Mouse (Mus musculus) gastrocnemius, postnatal 36 days (tissue): ENCODE measurements around the gene Hirip3. TPM values are rescaled to one million over a fixed set of nuclear protein-coding genes. Genes with fewer than 3 reads are reported as not detected.

Experiments
- DNase-seq, 2 experiments: peaks; one replicate each; pipeline ENCODE4 v3.0.0; 2022
- intact Hi-C: fragments of 180-260 bp; cut with DNase I; formaldehyde crosslinking; loops from one replicate; pipeline ENCODE4 v1.15.1; 2025
- long read RNA-seq, 2 experiments: library from polyadenylated mRNA; stranded (forward); transcript quantifications; one replicate each; pipeline ENCODE4 v2.0.0; 2021
- total RNA-seq, 2 experiments: library from RNA; stranded (reverse); gene quantifications; 2 replicates each; pipeline ENCODE4 v1.2.3; 2021

Gene Hirip3
- 1 to 10 TPM; 3.7 to 7.8 TPM for total RNA-seq
- long read RNA-seq, experiment 1, partial matches to known transcripts: 2 of 5 reads
- long read RNA-seq, experiment 1, other reads (novel, unspliced or antisense): 1 of 5 reads
- long read RNA-seq, experiment 2, partial matches to known transcripts: 0 of 2 reads
- long read RNA-seq, experiment 2, other reads (novel, unspliced or antisense): 0 of 2 reads

GRCm38 (mm10) chr7:126861429-126862130, at the start of gene Hirip3:
TSS of gene Hirip3 (plus strand) at chr7:126861972.
- intact Hi-C loops: loop anchor here (2.0 to 5.0 kb wide), 2 partner anchors 23 to 39 kb away; partner anchors contain the start of gene Taok2
- peak; percentile 91 to 93 for DNase-seq

DNA sequence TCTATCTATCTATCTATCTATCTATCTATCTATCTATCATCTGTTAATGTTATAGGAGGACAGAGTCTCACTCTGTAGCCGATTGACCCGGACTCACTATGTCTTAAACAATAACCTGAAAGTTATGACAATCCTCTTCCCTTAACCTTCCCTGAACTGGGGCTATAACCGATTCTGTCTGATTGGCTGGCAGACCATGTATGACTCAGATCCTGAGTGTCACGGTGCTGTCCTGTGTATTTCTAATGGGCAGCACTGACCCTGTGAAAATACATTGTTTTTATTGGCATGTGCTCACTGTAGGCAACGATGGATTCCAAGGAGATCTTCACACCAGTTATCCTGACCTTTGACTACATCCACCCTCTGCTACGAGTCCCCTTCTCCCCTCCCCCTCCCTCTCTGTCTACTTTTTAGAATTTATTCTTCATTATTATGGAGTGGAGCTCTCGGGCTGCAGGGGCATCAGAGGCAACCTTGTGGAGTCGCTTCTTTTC, 46.0 kb upstream of the Hirip3 start:
- intact Hi-C loops: no loop called here
- peak in 1 of 2 experiments; percentile 6 for DNase-seq

- intact Hi-C loops: no loop called here
- DNase-seq: peak in 1 of 2 experiments; percentile 9
Measured at GRCm38 (mm10) chr7:126816494-126816893, 45.3 kb upstream of the Hirip3 start.

DNA sequence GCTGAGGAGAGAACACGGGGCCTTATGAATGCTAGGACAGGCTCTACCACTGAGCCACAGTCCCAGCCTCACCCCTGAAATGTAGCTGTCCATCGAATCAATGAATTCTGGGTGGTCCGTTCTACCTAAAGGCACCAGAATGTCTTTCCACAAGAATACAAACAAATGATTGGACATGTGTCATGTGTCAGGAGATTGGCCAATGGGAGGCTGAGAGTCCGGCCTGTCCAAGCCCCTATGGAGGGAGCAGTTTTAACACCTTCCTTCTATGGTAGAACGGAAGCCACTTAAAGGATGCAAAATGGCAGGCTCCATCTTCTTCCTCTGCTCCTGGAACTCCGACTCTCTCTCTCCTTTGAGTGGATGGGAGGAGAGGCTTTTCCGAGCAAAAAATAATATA, 44.2 kb upstream of the Hirip3 start:
- intact Hi-C loops: no loop called here

DNA sequence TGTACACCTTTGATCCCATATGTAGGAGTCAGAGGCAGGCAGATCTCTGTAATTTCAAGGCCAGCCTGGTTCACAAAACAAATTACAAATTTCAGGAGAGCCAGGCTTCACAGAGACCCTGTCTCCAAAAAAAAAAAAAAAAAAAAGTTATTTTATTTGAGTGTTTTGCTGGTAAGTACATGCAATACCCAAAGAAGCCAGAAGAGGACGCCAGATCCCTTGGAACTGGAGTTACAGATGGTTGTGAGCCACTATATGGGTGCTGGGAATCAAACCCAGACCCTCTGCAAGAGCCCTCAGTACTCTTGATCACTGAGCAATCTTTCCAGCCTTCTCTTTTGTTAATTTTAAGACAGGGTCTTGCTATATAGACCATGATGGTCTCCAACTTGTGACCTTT, 43.0 kb upstream of the Hirip3 start:
- intact Hi-C loops: no loop called here
- no peak for DNase-seq

More for the DNA sequence above, 44.2 kb upstream of the Hirip3 start:
- peak in 1 of 2 experiments; percentile 2 for DNase-seq

DNA sequence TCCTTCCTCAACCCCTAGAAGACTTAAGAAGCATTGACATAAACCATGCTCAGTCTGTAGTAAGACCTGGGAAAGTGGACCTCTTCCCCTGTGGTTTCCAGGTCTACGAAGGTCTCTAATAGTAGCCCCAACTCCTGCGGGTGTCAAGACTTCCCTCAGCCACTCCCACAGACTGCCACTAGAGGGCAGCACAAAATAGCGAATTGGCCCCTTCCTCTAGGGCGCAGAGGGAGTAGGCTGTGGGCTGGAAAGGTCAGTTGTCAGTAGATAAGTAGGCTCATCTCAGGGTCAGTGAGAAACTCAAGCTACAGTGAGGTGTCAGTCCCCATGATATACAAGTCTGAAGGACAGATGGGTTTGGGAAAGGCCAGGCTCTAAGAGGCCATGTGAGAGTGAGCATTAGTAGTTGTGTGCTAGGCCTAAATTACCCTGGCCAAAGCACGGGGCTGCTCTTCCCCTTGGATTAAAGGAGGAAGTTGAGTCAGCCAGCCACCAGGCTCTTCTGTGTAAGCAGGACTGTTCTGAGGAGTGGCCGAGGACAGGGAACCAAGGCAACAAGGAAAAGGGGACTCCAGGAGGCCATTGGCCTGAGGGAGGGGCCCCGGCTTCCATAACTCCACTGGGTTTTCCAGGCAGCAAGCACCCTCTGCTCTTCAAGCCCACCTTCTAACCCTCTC, 39.8 kb upstream of the Hirip3 start:
- intact Hi-C loops: loop anchor here (5.0 kb wide), 2 partner anchors 40 to 140 kb away; partner anchors contain the start of genes Hirip3 and Ino80e
- peak; percentile 76 to 80 for DNase-seq

- DNase-seq: no peak
- intact Hi-C loops: loop anchor here (5.0 kb wide), 2 partner anchors 40 to 140 kb away; partner anchors contain the start of genes Hirip3 and Ino80e
Measured at GRCm38 (mm10) chr7:126822741-126823140, 39.0 kb upstream of the Hirip3 start.

GRCm38 (mm10) chr7:126823202-126823711, 38.5 kb upstream of the Hirip3 start:
- no peak for DNase-seq
- intact Hi-C loops: loop anchor here (5.0 kb wide), 2 partner anchors 39 to 139 kb away; partner anchors contain the start of genes Hirip3 and Ino80e

GRCm38 (mm10) chr7:126823940-126824339, 37.8 kb upstream of the Hirip3 start:
- intact Hi-C loops: loop anchor here (5.0 kb wide), 2 partner anchors 38 to 138 kb away; partner anchors contain the start of genes Hirip3 and Ino80e
- no peak for DNase-seq

GRCm38 (mm10) chr7:126825403-126825802, 36.4 kb upstream of the Hirip3 start:
- no peak for DNase-seq
- intact Hi-C loops: no loop called here

GRCm38 (mm10) chr7:126825952-126826351, 35.8 kb upstream of the Hirip3 start:
- no peak for DNase-seq
- intact Hi-C loops: no loop called here

GRCm38 (mm10) chr7:126831539-126831938, 30.2 kb upstream of the Hirip3 start, which contains the start of gene 4930451I11Rik:
TSS of gene 4930451I11Rik (minus strand) at chr7:126831639.
- no peak for DNase-seq
- intact Hi-C loops: loop anchor here (5.0 kb wide), 1 partner anchor 116 kb away; the partner anchor contains the start of gene Asphd1

- intact Hi-C loops: loop anchor here (2.0 to 5.0 kb wide), 2 partner anchors 115 to 279 kb away; partner anchors contain the start of gene Asphd1
- peak; percentile 50 to 54 for DNase-seq
Measured at GRCm38 (mm10) chr7:126832036-126832598, 29.7 kb upstream of the Hirip3 start.

DNA sequence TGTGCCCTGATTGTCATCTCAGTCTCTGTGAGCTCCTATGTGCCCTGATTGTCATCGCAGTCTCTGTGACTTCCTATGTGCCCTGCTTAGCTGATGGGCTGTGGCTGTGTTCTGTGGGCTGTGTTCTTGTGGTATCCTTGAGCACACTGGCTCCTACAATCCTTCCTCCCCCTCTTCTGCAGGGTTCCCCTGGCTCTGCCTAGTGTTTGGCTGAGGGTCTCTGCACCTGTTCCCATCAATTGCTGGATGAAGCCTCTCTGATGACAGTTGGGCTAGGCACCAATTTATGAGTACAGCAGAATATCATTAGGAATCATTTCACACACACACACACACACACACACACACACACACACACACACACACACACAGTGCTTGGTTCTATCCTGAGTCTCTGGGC, 28.5 kb upstream of the Hirip3 start:
- intact Hi-C loops: loop anchor here (2.0 to 5.0 kb wide), 2 partner anchors 114 to 278 kb away; partner anchors contain the start of gene Asphd1
- no peak for DNase-seq

DNA sequence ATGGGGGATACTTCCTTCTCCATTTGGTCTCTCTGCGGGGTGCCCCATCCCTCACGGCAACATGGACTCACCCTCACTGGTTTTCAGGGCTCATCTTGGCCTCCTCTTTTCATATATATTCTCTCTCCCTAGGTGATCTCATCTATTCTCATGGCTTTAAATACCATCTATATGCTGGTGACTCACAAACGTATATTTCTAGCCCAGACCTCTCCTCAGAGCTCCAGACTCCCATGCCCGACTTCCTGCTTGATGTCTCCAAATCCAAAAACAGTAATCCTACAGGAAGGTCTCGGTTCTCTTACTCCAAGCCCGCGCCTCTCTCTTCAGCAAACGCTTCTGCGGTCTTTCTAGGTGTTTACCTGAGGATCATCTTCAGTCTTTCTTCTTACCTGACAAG, 18.5 kb upstream of the Hirip3 start:
- intact Hi-C loops: no loop called here
- no peak for DNase-seq

DNA sequence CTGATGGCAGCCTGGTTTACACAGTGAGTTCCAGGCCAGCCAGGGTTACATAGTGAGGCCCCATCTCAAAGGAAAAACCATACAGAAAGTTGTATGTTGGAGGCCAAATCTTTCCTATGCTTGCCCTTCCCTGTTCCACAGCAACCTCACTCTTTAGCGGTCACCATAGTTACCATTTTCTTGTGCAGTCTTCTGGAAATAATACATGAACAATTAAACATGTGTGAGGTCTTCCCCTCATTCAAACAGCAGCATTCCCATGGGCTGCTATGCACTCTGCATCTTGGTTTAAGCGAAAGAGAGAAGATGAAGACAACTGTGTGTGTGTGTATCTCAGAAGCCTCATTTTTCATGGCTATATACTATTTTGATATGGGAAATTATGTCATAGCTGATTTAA, 16.3 kb upstream of the Hirip3 start:
- intact Hi-C loops: no loop called here
- DNase-seq: no peak

- intact Hi-C loops: no loop called here
- peak in 1 of 2 experiments; percentile 6 for DNase-seq
Measured at GRCm38 (mm10) chr7:126847116-126847420, 14.7 kb upstream of the Hirip3 start, which contains the start of gene Doc2a. TSS of gene Doc2a (plus strand) at chr7:126847416.

DNA sequence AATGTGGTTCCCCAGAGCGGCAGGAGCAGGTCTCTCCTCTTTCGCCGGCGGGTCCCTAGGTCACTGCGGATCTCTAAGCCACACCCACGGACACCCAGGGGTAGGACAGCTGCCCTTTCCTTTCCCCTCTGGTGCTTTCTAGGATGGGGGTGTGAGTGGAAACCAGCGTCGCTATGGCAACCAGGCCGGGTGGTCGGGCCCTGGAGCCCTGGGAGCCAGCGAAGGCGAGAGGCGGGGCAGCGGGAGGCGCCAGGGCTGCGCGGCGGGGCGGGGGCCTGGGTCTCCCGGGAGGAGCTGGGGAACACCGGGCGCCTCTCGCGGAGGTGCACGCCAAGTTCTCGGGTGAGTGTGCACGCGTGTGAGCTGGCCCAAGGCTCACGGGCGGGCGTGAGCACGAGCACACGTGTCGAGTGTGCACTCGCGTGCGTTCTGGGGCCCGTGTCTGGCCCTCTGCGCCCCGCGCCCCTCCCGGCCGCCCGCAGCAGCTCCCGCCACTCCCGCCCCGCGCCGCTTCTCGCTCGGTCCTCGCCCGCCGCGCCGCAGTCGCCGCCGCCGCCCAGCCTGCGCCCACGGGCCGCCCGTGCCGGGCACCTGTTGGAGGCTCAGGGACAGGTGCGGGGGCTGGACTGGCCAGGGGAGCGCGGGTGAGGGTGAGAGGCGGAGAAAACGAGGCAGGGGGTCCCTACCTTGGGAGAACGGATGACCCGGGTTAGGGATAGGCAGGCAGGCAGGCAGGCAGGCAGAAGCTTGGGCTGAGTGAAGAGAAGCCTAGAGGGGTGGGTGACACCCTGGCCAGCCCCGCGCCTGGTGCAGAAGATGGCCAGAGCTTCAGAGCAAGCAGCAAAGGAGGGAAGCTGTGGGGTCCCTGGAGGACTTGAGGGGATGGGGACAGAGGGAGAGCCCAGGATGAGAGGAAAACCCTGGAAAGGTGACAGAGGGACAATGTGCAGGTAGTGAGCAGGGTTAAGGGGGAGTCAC, 14.1 kb upstream of the Hirip3 start:
- intact Hi-C loops: no loop called here
- peak in 1 of 2 experiments; percentile 13 for DNase-seq

DNA sequence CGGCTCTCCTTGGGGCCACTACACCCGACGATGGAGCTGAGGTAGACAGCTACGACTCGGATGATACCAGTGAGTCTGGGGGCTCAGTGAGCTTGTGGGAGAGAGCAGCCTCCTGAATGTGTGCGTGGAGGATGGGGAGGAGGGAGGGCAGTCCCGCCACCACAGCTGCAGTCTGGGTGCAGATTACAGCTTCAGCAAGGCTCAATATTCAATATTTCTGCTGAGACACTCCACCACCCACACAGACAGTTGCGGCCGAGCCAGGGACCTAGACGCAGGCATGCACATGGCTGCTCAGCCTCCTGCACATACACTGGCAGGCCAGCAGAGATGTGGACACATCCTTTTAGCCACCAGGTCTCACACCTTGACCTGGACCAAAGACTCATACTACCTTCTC, 13.0 kb upstream of the Hirip3 start:
- intact Hi-C loops: no loop called here

More for the DNA sequence above, 13.0 kb upstream of the Hirip3 start:
- peak in 1 of 2 experiments; percentile 12 for DNase-seq
